Mouse (Mus musculus): ENCODE results near the gene Smim6.
A peak's percentile ranks its signal among the peaks of the same experiment; 100 is the strongest.

The Smim6 gene

GRCm38 (mm10) chr11:115933747-115934110 is 21.9 kb downstream of the Smim6 start:
- DNase-seq (ENCODE audit: low spot score), result no peak

DNA sequence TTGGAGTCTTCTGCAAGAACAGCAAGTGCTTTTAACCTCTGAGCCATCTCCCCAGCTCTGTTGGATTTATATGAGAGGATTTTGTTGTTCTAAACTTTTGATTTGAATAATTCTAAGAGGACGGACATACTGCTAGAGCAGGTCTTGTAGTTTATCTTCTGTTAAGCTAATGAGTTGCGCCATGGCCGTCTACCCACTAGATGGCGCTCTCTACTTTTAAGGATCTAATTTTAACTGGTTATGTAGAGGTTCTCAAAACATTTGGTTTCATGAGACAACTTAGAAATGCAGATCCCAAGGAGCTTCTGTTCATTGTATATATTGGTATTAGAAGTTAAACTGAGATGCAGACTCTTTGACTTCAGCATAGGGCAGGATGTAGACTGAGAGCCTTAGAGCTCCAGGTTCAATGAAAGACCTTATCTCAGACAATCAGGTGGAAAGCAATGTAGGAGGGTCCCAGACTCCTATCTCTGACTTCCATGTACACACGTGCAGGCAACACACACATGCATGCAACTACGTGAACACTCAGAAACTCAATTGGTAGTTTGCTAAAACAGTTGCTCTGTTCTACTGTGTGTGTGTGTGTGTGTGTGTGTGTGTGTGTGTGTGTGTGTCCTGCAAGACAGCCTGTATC is 28.0 kb downstream of the Smim6 start:
- peak; percentile 35 for DNase-seq (ENCODE audit: low spot score)

- DNase-seq (ENCODE audit: low spot score), result no peak
These were observed 30.2 kb downstream of the Smim6 start for GRCm38 (mm10) chr11:115941980-115942379.

- no peak for DNase-seq (ENCODE audit: low spot score)
These were observed 33.4 kb downstream of the Smim6 start for GRCm38 (mm10) chr11:115945247-115945646.

GRCm38 (mm10) chr11:115946221-115946828 is 34.5 kb downstream of the Smim6 start:
- no peak for DNase-seq (ENCODE audit: low spot score)

GRCm38 (mm10) chr11:115948316-115948715 is 36.5 kb downstream of the Smim6 start:
- DNase-seq (ENCODE audit: low spot score), result no peak

DNA sequence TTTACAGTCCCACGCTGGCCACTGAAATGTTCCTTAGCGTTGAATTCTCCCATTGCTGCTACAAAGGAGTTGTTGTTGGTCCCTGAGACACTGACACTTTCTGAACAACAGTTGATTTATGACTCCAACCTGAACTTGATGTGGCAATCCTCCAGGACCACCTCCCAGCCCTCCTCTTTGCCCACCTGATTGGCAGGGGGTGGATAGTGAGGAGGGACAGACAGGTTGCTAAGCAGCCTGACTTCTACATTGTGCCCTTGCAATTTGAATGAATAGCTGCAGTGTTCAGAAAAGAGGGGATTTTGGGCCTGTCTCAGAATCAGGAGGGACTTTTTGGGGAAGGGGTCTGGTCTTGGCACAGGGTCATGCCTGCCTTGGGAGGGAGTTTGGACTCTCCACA is 38.9 kb downstream of the Smim6 start:
- DNase-seq (ENCODE audit: low spot score), result no peak

DNA sequence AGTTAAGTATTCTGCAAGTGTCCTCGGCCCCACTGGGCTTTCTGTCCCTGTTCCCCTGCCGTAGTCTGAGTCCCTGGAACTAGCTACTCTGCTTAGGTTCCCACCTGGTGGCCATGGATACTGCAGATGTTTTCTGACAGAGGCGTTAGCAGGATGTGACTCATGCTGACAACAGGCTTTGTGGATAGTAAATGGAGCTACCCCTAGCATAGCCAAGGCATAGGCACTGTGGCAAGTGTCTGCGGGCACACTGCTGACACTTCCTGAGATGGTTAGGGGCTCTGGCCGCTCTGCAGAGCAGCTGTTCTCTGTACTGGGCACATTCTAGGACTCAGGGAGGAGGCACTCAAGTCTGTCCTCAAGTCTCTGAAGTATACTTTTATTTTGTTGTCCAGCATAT is 42.9 kb downstream of the Smim6 start:
- no peak for DNase-seq (ENCODE audit: low spot score)

DNA sequence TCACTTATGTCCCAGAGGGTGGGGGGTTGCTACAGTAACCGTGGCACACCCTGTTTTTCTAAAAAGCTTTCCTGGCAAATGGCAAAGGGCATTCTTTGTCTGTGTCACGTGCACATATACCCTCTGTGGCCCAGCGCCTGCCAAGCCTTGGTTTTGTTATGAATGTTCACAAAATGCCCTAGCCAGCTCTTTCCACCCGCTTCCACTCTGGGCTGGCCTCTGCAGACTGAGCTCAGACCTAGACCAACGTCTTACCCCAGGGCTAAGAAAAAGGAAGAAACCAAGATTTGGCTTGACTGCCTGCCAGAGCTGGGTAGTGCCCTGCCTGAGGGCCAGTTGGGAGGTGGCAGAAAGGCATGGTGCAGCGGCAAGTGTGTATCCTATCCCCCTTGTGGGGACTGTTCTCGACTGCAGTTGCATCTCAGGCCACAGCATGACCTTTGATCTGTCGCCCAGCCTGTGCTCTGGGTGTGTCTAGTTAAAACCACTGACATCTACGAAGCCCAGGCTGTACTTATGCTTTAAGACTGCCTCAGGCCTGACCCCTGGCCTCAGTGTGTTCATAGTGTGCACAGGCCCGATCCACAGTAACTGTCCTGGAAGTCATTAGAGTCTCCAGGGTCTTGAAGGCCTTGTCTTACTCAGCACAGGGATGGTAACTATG is 43.5 kb downstream of the Smim6 start:
- no peak for DNase-seq (ENCODE audit: low spot score)

GRCm38 (mm10) chr11:115956453-115956852 is 44.6 kb downstream of the Smim6 start:
- no peak for DNase-seq (ENCODE audit: low spot score)

- no peak for DNase-seq (ENCODE audit: low spot score)
These were observed 46.2 kb downstream of the Smim6 start for GRCm38 (mm10) chr11:115957971-115958370.

DNA sequence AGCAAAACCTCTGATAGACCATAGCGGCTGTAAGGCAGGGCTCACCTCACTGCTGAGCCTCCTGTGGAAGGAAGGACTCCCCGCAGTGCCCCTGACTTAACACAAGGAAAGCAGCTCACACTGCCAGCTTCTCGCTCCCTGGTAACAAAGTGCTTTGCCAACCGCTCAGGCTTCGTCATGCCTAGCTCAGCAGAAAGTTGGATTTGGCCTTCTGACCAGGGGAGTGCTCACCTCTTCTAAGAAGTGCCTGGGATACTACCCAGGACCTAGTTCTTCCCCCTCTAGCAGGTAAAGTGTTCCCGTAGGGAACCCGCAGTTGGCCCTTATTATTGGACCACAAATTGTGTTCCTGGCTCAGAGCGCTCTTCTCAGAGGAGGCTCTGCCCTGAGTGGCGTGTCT is 47.2 kb downstream of the Smim6 start:
- DNase-seq (ENCODE audit: low spot score), result no peak

DNA sequence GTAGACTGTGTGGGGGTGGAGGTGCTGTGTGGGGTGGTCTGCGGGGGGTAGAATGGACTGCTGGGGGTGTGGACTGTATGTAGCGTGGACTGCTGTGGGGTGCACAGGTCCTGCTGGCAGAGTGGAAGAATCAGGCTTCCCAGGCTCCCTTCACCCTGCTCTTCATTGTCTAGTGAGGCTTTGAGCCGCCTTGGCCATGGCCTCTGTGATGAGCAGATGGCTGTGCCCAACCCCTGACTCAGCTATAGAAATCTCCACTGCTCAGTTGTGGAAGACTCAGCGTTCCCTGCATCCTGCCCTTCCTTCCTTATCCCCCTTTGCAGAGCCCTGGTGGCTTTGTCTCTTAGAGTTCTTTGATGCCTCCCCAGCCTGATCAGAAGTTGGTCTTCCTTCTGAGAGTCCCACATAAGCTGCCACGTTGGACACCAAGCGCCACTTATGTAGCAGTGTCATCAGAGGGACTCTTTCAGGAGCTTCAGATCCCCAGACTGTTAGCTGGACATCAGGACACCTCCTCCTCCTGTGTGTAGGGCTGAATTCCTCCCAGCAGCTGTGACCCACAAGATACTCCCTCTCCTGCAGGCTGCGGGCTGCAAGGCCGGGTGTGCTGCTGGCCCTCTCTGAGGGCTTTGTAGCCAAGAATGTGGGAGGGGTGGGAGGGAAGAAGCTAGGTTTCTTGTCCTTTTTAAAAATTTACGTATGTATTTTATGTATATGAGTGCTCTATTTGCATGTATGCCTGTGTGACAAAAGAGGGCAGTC is 51.0 kb downstream of the Smim6 start:
- no peak for DNase-seq (ENCODE audit: low spot score)
